Mouse (Mus musculus): ENCODE measurements around the gene Gria1. TPM values are rescaled to one million over a fixed set of nuclear protein-coding genes. Genes with fewer than 3 reads are reported as not detected.

The Gria1 gene
- polyA plus RNA-seq, 1 experiment from 2014 or later: 5.3 TPM

- Histone ChIP-seq H3K27ac (ENCODE audit: low read length) (no peak overlapping the region), H3K4me2 (ENCODE audit: low read depth, low read length) (no peak overlapping the region), H3K36me3 (ENCODE audit: control insufficient read depth, insufficient read depth) (no peaks in the 10 kb centered on the region), H3K9me3 (replicated peaks; ENCODE audit: control insufficient read depth, low read length) (no peaks in the 10 kb centered on the region), H3K4me3 (ENCODE audit: low read length) (no peak overlapping the region), H3K27me3 (ENCODE audit: control insufficient read depth, insufficient read depth, low read length) (no peaks in the 10 kb centered on the region), H3K9ac (ENCODE audit: low read length) (no peak overlapping the region), H3K4me1 (ENCODE audit: control insufficient read depth, insufficient read depth, low read length) (no peaks in the 10 kb centered on the region)
- ATAC-seq (replicated peaks; ENCODE audit: extremely low read depth, insufficient read depth, low FRiP score): no peak
- WGBS: 38% methylated on average over 3 of the region's 3 CpGs
These were observed 165.4 kb downstream of the Gria1 start for GRCm38 (mm10) chr11:57176552-57176951.

- 73% methylated on average over 4 of the region's 4 CpGs for WGBS
- H3K4me3 ChIP-seq (ENCODE audit: low read length): no peak overlapping the region
- no peak overlapping the region for H3K27ac ChIP-seq (ENCODE audit: low read length)
- no peak overlapping the region for H3K4me2 ChIP-seq (ENCODE audit: low read depth, low read length)
- no peaks in the 10 kb centered on the region for H3K36me3 ChIP-seq (ENCODE audit: control insufficient read depth, insufficient read depth)
- H3K27me3 ChIP-seq (ENCODE audit: control insufficient read depth, insufficient read depth, low read length): no peaks in the 10 kb centered on the region
- H3K4me1 ChIP-seq (ENCODE audit: control insufficient read depth, insufficient read depth, low read length): no peaks in the 10 kb centered on the region
- no peak overlapping the region for H3K9ac ChIP-seq (ENCODE audit: low read length)
- H3K9me3 ChIP-seq (replicated peaks; ENCODE audit: control insufficient read depth, low read length): no peaks in the 10 kb centered on the region
- ATAC-seq (replicated peaks; ENCODE audit: extremely low read depth, insufficient read depth, low FRiP score): no peak
These were observed 173.0 kb downstream of the Gria1 start for GRCm38 (mm10) chr11:57184216-57184615.

DNA sequence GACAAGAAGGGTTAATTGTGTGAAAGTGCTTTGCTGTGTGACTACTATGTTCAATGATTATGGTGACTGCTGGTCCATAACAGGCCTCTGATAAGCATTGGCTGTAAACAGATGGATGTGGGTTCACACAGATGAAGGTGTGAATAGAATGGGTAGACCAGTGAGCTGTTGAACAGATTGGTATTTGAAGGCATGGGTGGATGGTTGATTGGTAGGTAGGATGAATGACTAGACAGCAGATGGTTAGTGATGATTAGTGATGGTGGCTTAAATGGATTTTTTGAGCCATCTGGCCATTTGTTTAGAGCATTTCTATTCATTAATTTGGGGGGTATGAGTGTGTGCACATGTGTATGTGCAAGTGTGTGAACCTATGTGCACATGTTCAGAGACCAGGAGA lies 173.9 kb downstream of the Gria1 start:
- Histone ChIP-seq H3K9me3 (replicated peaks; ENCODE audit: control insufficient read depth, low read length) (no peaks in the 10 kb centered on the region), H3K4me2 (ENCODE audit: low read depth, low read length) (no peak overlapping the region), H3K36me3 (ENCODE audit: control insufficient read depth, insufficient read depth) (no peaks in the 10 kb centered on the region), H3K27ac (ENCODE audit: low read length) (no peak overlapping the region), H3K4me3 (ENCODE audit: low read length) (no peak overlapping the region), H3K4me1 (ENCODE audit: control insufficient read depth, insufficient read depth, low read length) (no peaks in the 10 kb centered on the region), H3K9ac (ENCODE audit: low read length) (no peak overlapping the region), H3K27me3 (ENCODE audit: control insufficient read depth, insufficient read depth, low read length) (no peaks in the 10 kb centered on the region)
- ATAC-seq (replicated peaks; ENCODE audit: extremely low read depth, insufficient read depth, low FRiP score): no peak

GRCm38 (mm10) chr11:57189391-57189790 lies 178.2 kb downstream of the Gria1 start:
- H3K27ac ChIP-seq (ENCODE audit: low read length): no peak overlapping the region
- H3K4me1 ChIP-seq (ENCODE audit: control insufficient read depth, insufficient read depth, low read length): no peaks in the 10 kb centered on the region
- no peak overlapping the region for H3K4me2 ChIP-seq (ENCODE audit: low read depth, low read length)
- H3K4me3 ChIP-seq (ENCODE audit: low read length): no peak overlapping the region
- no peaks in the 10 kb centered on the region for H3K36me3 ChIP-seq (ENCODE audit: control insufficient read depth, insufficient read depth)
- no peaks in the 10 kb centered on the region for H3K9me3 ChIP-seq (replicated peaks; ENCODE audit: control insufficient read depth, low read length)
- ATAC-seq (replicated peaks; ENCODE audit: extremely low read depth, insufficient read depth, low FRiP score): no peak
- no peaks in the 10 kb centered on the region for H3K27me3 ChIP-seq (ENCODE audit: control insufficient read depth, insufficient read depth, low read length)
- no peak overlapping the region for H3K9ac ChIP-seq (ENCODE audit: low read length)
- 50% methylated on average over 8 of the region's 8 CpGs for WGBS

DNA sequence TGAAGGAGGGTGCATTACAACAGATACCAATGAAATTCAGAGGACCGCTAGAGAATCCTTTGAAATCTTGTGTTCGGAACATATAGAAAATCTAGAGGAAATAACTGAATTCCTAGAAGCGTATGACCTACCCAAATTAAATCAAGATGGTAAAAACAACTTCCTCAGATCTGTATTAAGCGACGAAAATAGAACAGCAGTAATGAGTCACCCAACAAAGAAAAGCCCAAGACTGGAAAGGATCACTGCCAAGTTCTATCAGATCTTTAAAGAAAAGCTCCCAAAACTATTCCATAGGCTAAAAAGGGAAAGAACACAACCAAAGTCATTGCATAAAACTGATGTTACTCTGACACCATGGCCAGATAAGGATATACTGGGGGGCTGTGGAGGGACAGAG lies 183.6 kb downstream of the Gria1 start:
- no peak for ATAC-seq (replicated peaks; ENCODE audit: extremely low read depth, insufficient read depth, low FRiP score)

DNA sequence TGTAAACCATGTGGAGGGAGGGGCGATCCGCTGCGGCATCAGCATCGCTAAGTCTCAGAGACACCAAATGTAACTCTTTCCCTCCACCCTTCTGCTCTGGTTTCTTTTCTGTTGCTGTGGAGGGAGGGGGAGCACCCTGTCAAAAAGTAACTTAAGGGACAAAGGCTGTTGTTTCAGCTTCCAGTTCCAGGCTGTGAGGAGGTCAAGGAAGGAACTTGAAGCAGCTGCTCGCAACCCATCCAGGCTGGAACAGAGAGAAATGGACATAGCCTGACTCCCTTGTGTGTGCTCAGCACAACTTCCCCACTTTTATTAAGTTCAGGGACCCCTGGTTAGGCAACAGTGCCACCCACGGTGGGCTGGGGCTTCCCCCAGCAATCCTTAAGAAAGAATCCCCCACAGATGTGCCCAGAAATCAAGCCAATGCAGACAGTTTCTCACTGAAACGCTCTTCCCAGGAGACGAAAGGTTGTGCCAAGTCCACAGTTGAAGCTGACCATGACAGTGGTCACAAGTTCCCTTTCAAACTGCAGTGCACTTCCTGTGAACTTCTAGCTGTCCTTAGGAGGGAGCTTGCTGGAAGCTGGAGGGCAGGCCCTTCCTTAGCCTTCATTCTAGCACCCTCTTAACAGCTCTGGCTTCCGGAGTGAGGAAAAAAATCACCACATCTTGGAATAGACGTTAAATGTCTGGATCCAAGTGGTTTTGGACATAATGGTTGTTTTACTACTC lies 190.2 kb downstream of the Gria1 start:
- no peak for ATAC-seq (replicated peaks; ENCODE audit: extremely low read depth, insufficient read depth, low FRiP score)
- H3K4me3 ChIP-seq (ENCODE audit: low read length): no peak overlapping the region
- no peak overlapping the region for H3K4me2 ChIP-seq (ENCODE audit: low read depth, low read length)
- H3K36me3 ChIP-seq (ENCODE audit: control insufficient read depth, insufficient read depth): no peaks in the 10 kb centered on the region
- H3K27ac ChIP-seq (ENCODE audit: low read length): no peak overlapping the region
- 54% methylated on average over 10 of the region's 10 CpGs for whole genome bisulfite sequencing
- no peaks in the 10 kb centered on the region for H3K27me3 ChIP-seq (ENCODE audit: control insufficient read depth, insufficient read depth, low read length)
- no peaks in the 10 kb centered on the region for H3K4me1 ChIP-seq (ENCODE audit: control insufficient read depth, insufficient read depth, low read length)
- H3K9ac ChIP-seq (ENCODE audit: low read length): no peak overlapping the region
- H3K9me3 ChIP-seq (replicated peaks; ENCODE audit: control insufficient read depth, low read length): no peaks in the 10 kb centered on the region; the same call in none of the 2 replicates

More for the DNA sequence above, 183.6 kb downstream of the Gria1 start:
- H3K9ac ChIP-seq (ENCODE audit: low read length): no peak overlapping the region
- H3K4me2 ChIP-seq (ENCODE audit: low read depth, low read length): no peak overlapping the region
- H3K36me3 ChIP-seq (ENCODE audit: control insufficient read depth, insufficient read depth): no peaks in the 10 kb centered on the region
- H3K4me1 ChIP-seq (ENCODE audit: control insufficient read depth, insufficient read depth, low read length): no peaks in the 10 kb centered on the region
- H3K27ac ChIP-seq (ENCODE audit: low read length): no peak overlapping the region
- H3K27me3 ChIP-seq (ENCODE audit: control insufficient read depth, insufficient read depth, low read length): no peaks in the 10 kb centered on the region
- no peak overlapping the region for H3K4me3 ChIP-seq (ENCODE audit: low read length)
- no peaks in the 10 kb centered on the region; the same call in 1 of the 2 replicates for H3K9me3 ChIP-seq (replicated peaks; ENCODE audit: control insufficient read depth, low read length)
- WGBS: 70% methylated on average over 5 of the region's 5 CpGs

DNA sequence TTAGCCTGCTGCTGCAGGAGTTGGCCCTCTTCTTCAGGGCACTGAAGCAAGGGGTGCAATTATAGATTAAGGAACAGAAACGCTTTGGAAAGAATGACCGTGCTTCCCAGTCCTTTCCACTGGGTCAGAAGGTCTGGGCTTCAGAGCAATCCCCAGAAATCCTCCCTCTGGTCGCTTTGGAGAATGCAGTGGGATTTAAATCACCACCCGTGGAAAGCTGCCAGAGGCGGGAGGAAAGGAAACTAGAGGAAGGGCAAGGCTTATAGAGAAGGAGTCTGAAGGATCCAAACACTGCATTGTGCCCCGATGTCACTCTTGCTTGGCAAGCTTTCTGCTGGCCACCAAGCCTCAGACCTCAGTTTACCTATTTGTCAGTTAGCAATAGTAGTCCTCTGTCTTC lies 193.2 kb downstream of the Gria1 start:
- WGBS: 49% methylated on average over 6 of the region's 6 CpGs
- Histone ChIP-seq H3K27me3 (ENCODE audit: control insufficient read depth, insufficient read depth, low read length) (no peaks in the 10 kb centered on the region), H3K4me2 (ENCODE audit: low read depth, low read length) (no peak overlapping the region), H3K4me1 (ENCODE audit: control insufficient read depth, insufficient read depth, low read length) (no peaks in the 10 kb centered on the region), H3K9ac (ENCODE audit: low read length) (no peak overlapping the region), H3K27ac (ENCODE audit: low read length) (no peak overlapping the region), H3K36me3 (ENCODE audit: control insufficient read depth, insufficient read depth) (no peaks in the 10 kb centered on the region), H3K4me3 (ENCODE audit: low read length) (no peak overlapping the region), H3K9me3 (replicated peaks; ENCODE audit: control insufficient read depth, low read length) (no peaks in the 10 kb centered on the region; the same call in 1 of the 2 replicates)
- no peak for ATAC-seq (replicated peaks; ENCODE audit: extremely low read depth, insufficient read depth, low FRiP score)

DNA sequence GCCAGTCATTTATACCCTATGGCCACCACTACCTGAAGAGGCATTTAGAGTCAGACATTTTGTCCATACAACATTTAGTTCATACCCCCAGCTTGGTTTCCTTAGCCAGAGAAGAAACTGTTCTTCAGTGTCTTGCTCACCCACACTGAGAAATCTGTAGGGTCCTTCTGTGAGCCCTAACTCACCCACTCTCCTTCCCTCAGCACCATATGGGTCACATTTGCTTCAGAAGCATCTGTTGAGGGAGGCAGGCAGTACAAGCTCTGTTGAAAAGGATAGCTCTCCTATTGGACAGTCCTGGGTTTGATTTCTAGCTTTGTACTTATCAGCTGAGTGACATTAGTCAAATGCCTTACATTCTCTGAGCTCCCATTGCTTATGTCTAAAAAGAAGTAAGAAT lies 196.1 kb downstream of the Gria1 start:
- no peaks in the 10 kb centered on the region; the same call in 1 of the 2 replicates for H3K9me3 ChIP-seq (replicated peaks; ENCODE audit: control insufficient read depth, low read length)
- no peaks in the 10 kb centered on the region for H3K36me3 ChIP-seq (ENCODE audit: control insufficient read depth, insufficient read depth)
- no peak overlapping the region for H3K4me2 ChIP-seq (ENCODE audit: low read depth, low read length)
- H3K27me3 ChIP-seq (ENCODE audit: control insufficient read depth, insufficient read depth, low read length): no peaks in the 10 kb centered on the region
- H3K9ac ChIP-seq (ENCODE audit: low read length): no peak overlapping the region
- no peak for ATAC-seq (replicated peaks; ENCODE audit: extremely low read depth, insufficient read depth, low FRiP score)
- H3K4me1 ChIP-seq (ENCODE audit: control insufficient read depth, insufficient read depth, low read length): no peaks in the 10 kb centered on the region
- H3K27ac ChIP-seq (ENCODE audit: low read length): no peak overlapping the region
- H3K4me3 ChIP-seq (ENCODE audit: low read length): no peak overlapping the region

GRCm38 (mm10) chr11:57214079-57214478 lies 202.9 kb downstream of the Gria1 start:
- no peak for ATAC-seq (replicated peaks; ENCODE audit: extremely low read depth, insufficient read depth, low FRiP score)
- H3K9ac ChIP-seq (ENCODE audit: low read length): no peak overlapping the region
- WGBS: 90% methylated on average over 7 of the region's 7 CpGs

More at GRCm38 (mm10) chr11:57214079-57214478, 202.9 kb downstream of the Gria1 start:
- Histone ChIP-seq H3K4me2 (ENCODE audit: low read depth, low read length) (no peak overlapping the region), H3K4me3 (ENCODE audit: low read length) (no peak overlapping the region), H3K36me3 (ENCODE audit: control insufficient read depth, insufficient read depth) (no peaks in the 10 kb centered on the region), H3K27me3 (ENCODE audit: control insufficient read depth, insufficient read depth, low read length) (no peaks in the 10 kb centered on the region), H3K27ac (ENCODE audit: low read length) (no peak overlapping the region), H3K4me1 (ENCODE audit: control insufficient read depth, insufficient read depth, low read length) (no peaks in the 10 kb centered on the region), H3K9me3 (replicated peaks; ENCODE audit: control insufficient read depth, low read length) (no peaks in the 10 kb centered on the region)

Measured in heart, embryonic 16.5 days (tissue).